Mouse (Mus musculus) forebrain, embryonic 10.5 days (tissue): ENCODE data around the gene Spats2l. TPM values are rescaled to one million over a fixed set of nuclear protein-coding genes. Genes with fewer than 3 reads are reported as not detected.

Experiments
- DNase-seq: peaks from one replicate; pipeline ENCODE4 v3.0.0-alpha.2; 2017; ENCODE audit warnings: low spot score; ENCODE audit errors: extremely low spot score
- H3K27ac ChIP-seq: fragments of 300-500 bp; sonication (generic); 2 replicates; pipeline ENCODE4 v1.5.1; 2016; ENCODE audit warnings: mild to moderate bottlenecking
- H3K27me3 ChIP-seq: fragments of 300-500 bp; sonication (generic); 2 replicates; pipeline ENCODE4 v1.6.1; 2016; ENCODE audit warnings: mild to moderate bottlenecking; ENCODE audit not compliant: poor library complexity, severe bottlenecking
- H3K36me3 ChIP-seq: fragments of 300-500 bp; sonication (generic); replicated peaks from 2 replicates; pipeline ENCODE4 v1.6.1; 2016; ENCODE audit warnings: mild to moderate bottlenecking, moderate library complexity
- H3K4me1 ChIP-seq: fragments of 300-500 bp; sonication (generic); 2 replicates; pipeline ENCODE4 v1.6.1; 2016
- H3K4me3 ChIP-seq: fragments of 300-500 bp; sonication (generic); 2 replicates; pipeline ENCODE4 v1.5.1; 2016; ENCODE audit warnings: mild to moderate bottlenecking, moderate library complexity
- H3K9me3 ChIP-seq: fragments of 300-500 bp; sonication (generic); 2 replicates; pipeline ENCODE4 v1.6.1; 2016; ENCODE audit warnings: mild to moderate bottlenecking, moderate library complexity
- WGBS: fragments of 180-500 bp; shearing (Covaris S2); methylation state at CpG from one replicate; pipeline ENCODE4 v1.1.7; 2016; 5-methylcytosine and 5-hydroxymethylcytosine counted together
- polyA plus RNA-seq: library from polyadenylated mRNA; unstranded; fragments of >200 nt; fragmentation: Nextera tagmentation; extraction: Ambion mirVana; gene quantifications from 2 replicates; pipeline ENCODE4 v1.2.1, GENCODE M21; 2016

The Spats2l gene
- polyA plus RNA-seq, 1 experiment from 2014 or later, result 19.0 TPM

GRCm38 (mm10) chr1:57836686-57837317 lies 62.8 kb downstream of the Spats2l start:
- DNase-seq, result no peak
- H3K27ac ChIP-seq, result no peak overlapping the region
- H3K4me1 ChIP-seq, result peaks cover 12% of the 10 kb centered on the region
- H3K4me3 ChIP-seq, result no peak overlapping the region
- no peaks in the 10 kb centered on the region for H3K9me3 ChIP-seq
- no peaks in the 10 kb centered on the region for H3K36me3 ChIP-seq
- H3K27me3 ChIP-seq, result no peaks in the 10 kb centered on the region
- WGBS, result 89% methylated on average over 5 of the region's 5 CpGs

- peaks cover 5% of the 10 kb centered on the region for H3K27me3 ChIP-seq
- no peaks in the 10 kb centered on the region for H3K36me3 ChIP-seq
- no peak overlapping the region for H3K27ac ChIP-seq
- 87% methylated on average over 6 of the region's 6 CpGs for WGBS
- no peak overlapping the region for H3K4me3 ChIP-seq
- peaks cover 4% of the 10 kb centered on the region for H3K4me1 ChIP-seq
- DNase-seq, result no peak
- no peaks in the 10 kb centered on the region for H3K9me3 ChIP-seq
These were observed 65.9 kb downstream of the Spats2l start for GRCm38 (mm10) chr1:57839863-57840262.

- Histone ChIP-seq H3K4me1 (peaks cover 37% of the 10 kb centered on the region), H3K27me3 (peaks cover 38% of the 10 kb centered on the region), H3K36me3 (no peaks in the 10 kb centered on the region), H3K4me3 (no peak overlapping the region), H3K9me3 (no peaks in the 10 kb centered on the region), H3K27ac (no peak overlapping the region)
- DNase-seq, result no peak
- WGBS, result 91% methylated on average over 9 of the region's 9 CpGs
These were observed 71.2 kb downstream of the Spats2l start for GRCm38 (mm10) chr1:57845054-57845722.

- Histone ChIP-seq H3K27ac (peak overlapping the region; percentile 72), H3K4me3 (no peak overlapping the region), H3K27me3 (peaks cover 38% of the 10 kb centered on the region), H3K9me3 (no peaks in the 10 kb centered on the region), H3K4me1 (peaks cover 41% of the 10 kb centered on the region), H3K36me3 (no peaks in the 10 kb centered on the region)
- DNase-seq, result no peak
- WGBS, result 53% methylated on average over 15 of the region's 15 CpGs
These were observed 73.1 kb downstream of the Spats2l start for GRCm38 (mm10) chr1:57846856-57847698.

DNA sequence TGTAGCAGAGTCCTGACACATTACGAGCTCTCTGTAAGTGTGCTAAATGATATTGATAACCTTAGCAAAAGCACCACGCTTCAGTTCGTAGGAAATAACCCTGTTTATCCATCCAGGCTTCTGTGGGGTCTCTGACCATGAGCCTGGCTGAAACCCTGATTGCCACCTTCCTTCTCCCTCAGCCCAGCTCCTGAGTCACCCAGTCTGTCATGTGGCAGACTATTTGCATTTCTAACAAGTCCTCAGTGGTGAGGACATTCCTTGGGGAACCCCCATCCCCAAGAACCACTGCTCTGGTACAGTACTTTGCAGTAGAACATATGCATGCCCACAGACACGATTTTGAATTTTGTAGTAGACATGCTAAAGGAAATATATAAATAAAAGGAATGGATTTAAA lies 75.1 kb downstream of the Spats2l start:
- WGBS, result 90% methylated on average over 4 of the region's 4 CpGs

DNA sequence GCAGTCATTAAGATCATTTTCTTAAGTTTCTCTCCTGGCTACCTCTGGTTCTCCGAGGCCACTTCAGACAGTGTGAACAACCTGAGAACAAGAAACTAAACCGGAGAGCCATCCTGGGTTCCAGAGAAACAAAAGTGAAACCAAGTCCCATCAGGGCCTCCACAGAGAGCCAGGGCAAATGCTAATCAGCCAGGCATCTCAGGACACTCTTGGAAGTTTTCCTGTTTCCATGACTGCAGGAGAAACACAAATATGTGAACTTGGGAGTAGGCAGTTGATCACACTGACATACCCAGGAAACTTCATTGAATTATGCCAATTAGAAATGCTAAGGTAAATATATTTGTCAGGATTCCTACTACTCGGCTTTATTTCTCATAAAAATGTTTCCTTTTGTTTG lies 76.0 kb downstream of the Spats2l start:
- no peaks in the 10 kb centered on the region for H3K9me3 ChIP-seq
- H3K36me3 ChIP-seq, result no peaks in the 10 kb centered on the region
- H3K4me3 ChIP-seq, result no peak overlapping the region
- no peak overlapping the region for H3K27ac ChIP-seq
- WGBS, result 86% methylated on average over 3 of the region's 3 CpGs
- peaks cover 33% of the 10 kb centered on the region for H3K27me3 ChIP-seq
- no peak for DNase-seq
- peaks cover 41% of the 10 kb centered on the region for H3K4me1 ChIP-seq

More for the DNA sequence above, 75.1 kb downstream of the Spats2l start:
- peaks cover 41% of the 10 kb centered on the region for H3K4me1 ChIP-seq
- H3K4me3 ChIP-seq, result no peak overlapping the region
- H3K9me3 ChIP-seq, result no peaks in the 10 kb centered on the region
- no peak overlapping the region for H3K27ac ChIP-seq
- H3K27me3 ChIP-seq, result peaks cover 34% of the 10 kb centered on the region
- DNase-seq, result no peak
- H3K36me3 ChIP-seq, result no peaks in the 10 kb centered on the region

DNA sequence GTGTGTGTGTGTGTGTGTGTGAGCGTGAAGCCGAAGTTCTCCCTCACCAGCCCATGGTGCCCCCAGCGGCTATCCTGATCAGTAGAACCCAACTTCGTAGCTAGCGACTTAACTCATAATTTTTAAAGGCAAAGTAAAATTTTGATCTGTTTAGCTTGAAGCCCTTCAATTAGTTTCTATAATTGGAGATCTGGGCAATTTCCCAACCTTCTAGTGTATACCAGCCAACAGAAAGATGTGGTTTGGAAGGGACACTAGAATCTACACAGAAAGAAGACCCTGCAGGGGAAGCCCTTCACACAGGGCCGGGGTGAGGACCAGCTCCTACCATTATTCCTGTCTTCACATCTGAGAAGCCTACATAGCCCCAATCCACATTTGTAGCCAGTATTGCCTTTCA lies 77.9 kb downstream of the Spats2l start:
- 97% methylated on average over 6 of the region's 6 CpGs for WGBS

DNA sequence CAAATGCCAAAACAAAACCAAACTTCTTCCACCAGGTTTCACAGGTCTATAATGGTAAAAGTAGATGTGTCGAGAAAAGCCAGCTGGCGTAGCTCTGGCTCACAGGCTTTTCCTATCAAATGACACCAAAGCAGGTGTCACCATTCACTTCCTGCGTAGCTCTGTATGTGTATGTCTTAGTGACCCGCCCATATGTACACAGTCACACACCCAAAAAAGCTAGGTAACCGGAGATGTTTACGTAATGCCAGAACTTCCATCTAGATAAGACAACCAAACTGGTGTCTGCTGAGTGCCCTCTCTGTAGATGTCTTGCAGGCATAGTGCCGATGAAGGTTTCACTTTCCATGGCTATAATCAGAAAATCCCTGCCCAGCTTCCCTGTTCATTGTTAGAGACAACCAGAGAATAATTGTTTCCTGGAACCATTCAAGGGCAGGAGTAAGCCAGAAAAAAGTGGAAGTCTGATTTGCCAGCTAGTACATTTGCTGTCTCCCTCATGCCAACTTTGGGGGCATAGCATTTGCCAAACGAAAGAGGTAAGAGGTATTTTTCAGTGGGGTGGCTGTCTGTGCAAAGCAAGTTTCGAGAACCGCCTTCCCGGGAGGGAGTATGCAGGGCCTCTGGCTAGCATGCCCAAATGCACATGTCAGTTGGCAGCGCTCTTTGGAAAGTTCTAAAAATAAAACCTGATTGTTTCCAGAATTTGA lies 78.8 kb downstream of the Spats2l start:
- 90% methylated on average over 12 of the region's 12 CpGs for WGBS
- peaks cover 19% of the 10 kb centered on the region for H3K4me1 ChIP-seq
- H3K4me3 ChIP-seq, result no peak overlapping the region
- no peak overlapping the region for H3K27ac ChIP-seq
- no peak for DNase-seq
- H3K9me3 ChIP-seq, result no peaks in the 10 kb centered on the region
- peaks cover 19% of the 10 kb centered on the region for H3K27me3 ChIP-seq
- no peaks in the 10 kb centered on the region for H3K36me3 ChIP-seq

More for the DNA sequence above, 77.9 kb downstream of the Spats2l start:
- H3K4me1 ChIP-seq, result peaks cover 26% of the 10 kb centered on the region
- no peaks in the 10 kb centered on the region for H3K36me3 ChIP-seq
- H3K9me3 ChIP-seq, result no peaks in the 10 kb centered on the region
- H3K27me3 ChIP-seq, result peaks cover 19% of the 10 kb centered on the region
- no peak overlapping the region for H3K4me3 ChIP-seq
- no peak for DNase-seq
- H3K27ac ChIP-seq, result no peak overlapping the region

- WGBS, result 56% methylated on average over 5 of the region's 5 CpGs
These were observed 83.8 kb downstream of the Spats2l start for GRCm38 (mm10) chr1:57857799-57858198.

DNA sequence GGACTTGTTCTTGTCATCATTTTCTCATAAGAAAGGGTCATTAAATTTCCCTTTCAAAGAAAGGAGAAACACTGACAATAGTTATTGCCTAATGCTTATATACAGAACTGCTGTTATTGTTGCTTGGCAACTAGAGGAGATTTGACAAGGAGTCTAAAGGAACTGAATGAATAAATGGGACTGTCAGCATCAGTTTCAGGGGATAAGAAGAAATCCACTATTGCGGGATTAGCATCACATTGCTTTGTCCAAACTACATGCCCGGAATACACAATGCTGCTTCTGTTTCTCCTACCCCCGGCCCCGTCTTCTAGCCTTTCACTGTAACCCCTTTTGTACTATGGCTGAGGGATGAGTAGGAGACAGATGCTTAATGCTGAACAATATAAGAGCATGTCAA lies 88.1 kb downstream of the Spats2l start:
- Histone ChIP-seq H3K4me3 (no peak overlapping the region), H3K4me1 (peaks cover 25% of the 10 kb centered on the region), H3K9me3 (no peaks in the 10 kb centered on the region), H3K27ac (no peak overlapping the region), H3K36me3 (no peaks in the 10 kb centered on the region), H3K27me3 (no peaks in the 10 kb centered on the region)
- DNase-seq, result no peak
- WGBS, result 34% methylated on average over 4 of the region's 4 CpGs

More at GRCm38 (mm10) chr1:57857799-57858198, 83.8 kb downstream of the Spats2l start:
- DNase-seq, result no peak
- Histone ChIP-seq H3K4me1 (peaks cover 21% of the 10 kb centered on the region), H3K9me3 (no peaks in the 10 kb centered on the region), H3K36me3 (no peaks in the 10 kb centered on the region), H3K4me3 (no peak overlapping the region), H3K27me3 (no peaks in the 10 kb centered on the region), H3K27ac (no peak overlapping the region)

- no peak overlapping the region for H3K4me3 ChIP-seq
- 84% methylated on average over 13 of the region's 13 CpGs for WGBS
- H3K4me1 ChIP-seq, result peaks cover 33% of the 10 kb centered on the region
These were observed 94.7 kb downstream of the Spats2l start for GRCm38 (mm10) chr1:57868651-57869050.

DNA sequence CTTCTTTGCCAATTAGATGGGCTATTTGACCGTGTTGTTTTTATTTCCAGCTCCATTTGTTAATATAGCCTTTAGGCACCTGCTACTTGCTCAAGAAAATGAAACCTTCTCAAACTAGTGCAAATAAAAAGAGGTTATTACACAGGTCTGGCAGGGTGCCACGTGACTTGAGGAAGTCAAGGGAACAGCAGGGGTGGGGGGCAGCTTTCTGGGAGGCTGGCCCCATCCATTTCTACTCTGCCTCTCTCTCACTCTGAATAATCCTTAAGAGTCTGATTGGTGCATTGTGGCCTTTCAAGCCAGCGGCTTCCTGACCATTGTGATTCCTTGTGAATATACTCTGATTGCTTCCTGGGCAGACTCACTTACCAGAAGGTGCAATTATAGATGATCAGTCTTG lies 98.0 kb downstream of the Spats2l start:
- 41% methylated on average over 3 of the region's 3 CpGs for WGBS
- H3K4me1 ChIP-seq, result peaks cover 43% of the 10 kb centered on the region
- no peaks in the 10 kb centered on the region for H3K36me3 ChIP-seq
- H3K27me3 ChIP-seq, result 0 out of 2 replicates have a peak, but pooled peaks cover 5% of the 10 kb centered on the region
- no peak overlapping the region for H3K4me3 ChIP-seq
- DNase-seq, result no peak
- H3K27ac ChIP-seq, result no peak overlapping the region
- no peaks in the 10 kb centered on the region for H3K9me3 ChIP-seq

More at GRCm38 (mm10) chr1:57868651-57869050, 94.7 kb downstream of the Spats2l start:
- H3K9me3 ChIP-seq, result no peaks in the 10 kb centered on the region
- 0 out of 2 replicates have a peak, but pooled peaks cover 5% of the 10 kb centered on the region for H3K27me3 ChIP-seq
- H3K36me3 ChIP-seq, result no peaks in the 10 kb centered on the region
- 0 out of 2 replicates have a peak overlapping the region, but pooled peaks have one; percentile 1 for H3K27ac ChIP-seq
- DNase-seq, result no peak
